Comparison of ENCODE assay signal across 25 mouse cellular contexts in genomic region chr10:42296559-42296958, GRCm38 (mm10). TPM values are rescaled to one million over a fixed set of nuclear protein-coding genes. Genes with fewer than 3 reads are reported as not detected.
DNase-seq lines count a peak whose midpoint lies in the region; ATAC-seq and TF ChIP-seq lines count a peak whose summit lies in the region.
"Had no signal": no experiment of that assay in that cellular context is flagged by ENCODE, and none has a peak within 500 bp of the region (broad histone marks: within the 10 kb centered on the region; RNA-seq: fewer than 3 reads in every experiment).

No protein-coding gene starts in this region.

- H3K9ac ChIP-seq in heart, postnatal 0 days (replicated peaks; ENCODE audit: low read depth, low read length) = no peak overlapping the region
- no peak overlapping the region for H3K9ac ChIP-seq in heart, embryonic 11.5 days (ENCODE audit: low read depth, low read length)
- H3K9ac ChIP-seq in liver, embryonic 16.5 days (ENCODE audit: low read depth, low read length) = no peak overlapping the region
- H3K9ac ChIP-seq in midbrain, embryonic 14.5 days (replicated peaks; ENCODE audit: low read length) = no peak overlapping the region
- H3K9ac ChIP-seq: forebrain, embryonic 15.5 days; limb, embryonic 15.5 days had no signal

- WGBS in heart, postnatal 0 days = 55% methylated on average over 4 of the region's 4 CpGs
- 52% methylated on average over 4 of the region's 4 CpGs for WGBS in heart, embryonic 11.5 days (ENCODE audit: insufficient replicate concordance)
- 34% methylated on average over 4 of the region's 4 CpGs for WGBS in liver, embryonic 16.5 days (ENCODE audit: insufficient replicate concordance)
- WGBS in midbrain, embryonic 14.5 days = 52% methylated on average over 4 of the region's 4 CpGs

- no peak overlapping the region for H3K4me2 ChIP-seq in heart, postnatal 0 days (ENCODE audit: low read depth, low read length)
- H3K4me2 ChIP-seq in heart, embryonic 11.5 days = no peak overlapping the region
- H3K4me2 ChIP-seq in liver, embryonic 16.5 days (ENCODE audit: low read depth, low read length) = peak overlapping the region; percentile 1; the same call in 1 of the 2 replicates
- H3K4me2 ChIP-seq in midbrain, embryonic 14.5 days (ENCODE audit: low read length) = no peak overlapping the region
- H3K4me2 ChIP-seq: forebrain, embryonic 15.5 days; limb, embryonic 15.5 days; midbrain, embryonic 11.5 days had no signal

- TF ChIP-seq EP300 in heart, postnatal 0 days (IDR thresholded peaks at IDR 0.05; ENCODE audit: low read depth) = no peak

- H3K36me3 ChIP-seq in heart, postnatal 0 days (replicated peaks; ENCODE audit: control insufficient read depth, insufficient read depth, low read length) = no peaks in the 10 kb centered on the region
- no peaks in the 10 kb centered on the region for H3K36me3 ChIP-seq in heart, embryonic 11.5 days (ENCODE audit: control insufficient read depth, insufficient read depth, low read length)
- H3K36me3 ChIP-seq in liver, embryonic 16.5 days (ENCODE audit: control insufficient read depth, insufficient read depth) = no peaks in the 10 kb centered on the region
- H3K36me3 ChIP-seq in midbrain, embryonic 14.5 days (ENCODE audit: control insufficient read depth, insufficient read depth, low read length) = no peaks in the 10 kb centered on the region
- H3K36me3 ChIP-seq: forebrain, embryonic 15.5 days; heart, embryonic 10.5 days; limb, embryonic 15.5 days had no signal

- no peaks in the 10 kb centered on the region for H3K27me3 ChIP-seq in heart, postnatal 0 days (ENCODE audit: control insufficient read depth, insufficient read depth, low read length)
- no peaks in the 10 kb centered on the region for H3K27me3 ChIP-seq in heart, embryonic 11.5 days (ENCODE audit: control insufficient read depth, insufficient read depth, low read length)
- no peaks in the 10 kb centered on the region for H3K27me3 ChIP-seq in liver, embryonic 16.5 days (ENCODE audit: control insufficient read depth, insufficient read depth, low read depth, low read length)
- no peaks in the 10 kb centered on the region for H3K27me3 ChIP-seq in midbrain, embryonic 14.5 days (ENCODE audit: control insufficient read depth, insufficient read depth, low read length)
- H3K27me3 ChIP-seq: forebrain, embryonic 15.5 days; limb, embryonic 15.5 days had no signal

- no peak; the same call in 1 of the 2 replicates for TF ChIP-seq CTCF in heart, postnatal 0 days (IDR thresholded peaks at IDR 0.05; ENCODE audit: low read depth)

- 0 out of 2 replicates have a peak, but pooled peaks cover 3% of the 10 kb centered on the region for H3K4me1 ChIP-seq in heart, postnatal 0 days (ENCODE audit: control insufficient read depth, insufficient read depth)
- peaks cover 4% of the 10 kb centered on the region; the same call in 1 of the 2 replicates for H3K4me1 ChIP-seq in heart, embryonic 11.5 days (ENCODE audit: control insufficient read depth, insufficient read depth, low read length)
- peaks cover 15% of the 10 kb centered on the region for H3K4me1 ChIP-seq in liver, embryonic 16.5 days (ENCODE audit: control insufficient read depth, low read depth, low read length)
- H3K4me1 ChIP-seq in midbrain, embryonic 14.5 days (ENCODE audit: control insufficient read depth, insufficient read depth, low read length) = no peaks in the 10 kb centered on the region
- H3K4me1 ChIP-seq: forebrain, embryonic 15.5 days; limb, embryonic 15.5 days had no signal

- H3K4me3 ChIP-seq in heart, postnatal 0 days (ENCODE audit: low read depth, low read length) = no peak overlapping the region
- H3K4me3 ChIP-seq in heart, embryonic 11.5 days (ENCODE audit: low read depth, low read length) = no peak overlapping the region
- H3K4me3 ChIP-seq in liver, embryonic 16.5 days (ENCODE audit: low read depth, low read length) = no peak overlapping the region
- no peak overlapping the region for H3K4me3 ChIP-seq in midbrain, embryonic 14.5 days (replicated peaks; ENCODE audit: low read depth, low read length)
- H3K4me3 ChIP-seq: forebrain, embryonic 15.5 days; heart, embryonic 10.5 days; limb, embryonic 15.5 days had no signal

- DNase-seq in heart, postnatal 0 days (ENCODE audit: low spot score) = no peak
- DNase-seq in liver = peak; percentile 41
- no peak for DNase-seq in midbrain, embryonic 14.5 days
- no peak for DNase-seq in left cerebral cortex, adult 11 months (ENCODE audit: low spot score)
- no peak for DNase-seq in spleen, adult 12 weeks (ENCODE audit: low spot score)
- DNase-seq: adrenal gland, postnatal 36 days; cerebellum, adult 11 months; cerebellum, postnatal 14 days; gastrocnemius, postnatal 10 days; heart, postnatal 10 days; kidney, postnatal 36 days; left cerebral cortex, postnatal 4 days; right cerebral cortex, postnatal 14 days; spleen, adult 18-20 months; thymus, adult 18-20 months; thymus, postnatal 4 days had no signal

- peak; percentile 20; the same call in 1 of the 2 replicates for ATAC-seq in heart, postnatal 0 days (ENCODE audit: insufficient read depth, low read depth)
- ATAC-seq in heart, embryonic 11.5 days (replicated peaks; ENCODE audit: insufficient number of reproducible peaks, low FRiP score, low TSS enrichment) = no peak
- ATAC-seq in liver, embryonic 16.5 days (ENCODE audit: low read depth) = peak; percentile 79
- no peak for ATAC-seq in midbrain, embryonic 14.5 days (ENCODE audit: low FRiP score, low TSS enrichment)
- ATAC-seq: forebrain, embryonic 15.5 days; intestine, postnatal 0 days; lung, postnatal 0 days had no signal

- H3K27ac ChIP-seq in heart, postnatal 0 days (ENCODE audit: low read depth) = no peak overlapping the region
- no peak overlapping the region for H3K27ac ChIP-seq in heart, embryonic 11.5 days (ENCODE audit: low read depth, low read length)
- no peak overlapping the region for H3K27ac ChIP-seq in liver, embryonic 16.5 days (ENCODE audit: low read length)
- no peak overlapping the region for H3K27ac ChIP-seq in midbrain, embryonic 14.5 days (replicated peaks; ENCODE audit: low read depth, low read length)
- H3K27ac ChIP-seq: forebrain, embryonic 15.5 days; heart, embryonic 10.5 days; limb, embryonic 15.5 days; macrophage had no signal

- H3K9me3 ChIP-seq in heart, postnatal 0 days (replicated peaks; ENCODE audit: control insufficient read depth, low read length) = 0 out of 2 replicates have a peak, but pooled peaks cover 7% of the 10 kb centered on the region
- peaks cover 5% of the 10 kb centered on the region; the same call in 1 of the 2 replicates for H3K9me3 ChIP-seq in heart, embryonic 11.5 days (replicated peaks; ENCODE audit: control insufficient read depth, low read length)
- no peaks in the 10 kb centered on the region for H3K9me3 ChIP-seq in liver, embryonic 16.5 days (replicated peaks; ENCODE audit: control insufficient read depth, low read length)
- peaks cover 4% of the 10 kb centered on the region; the same call in 1 of the 2 replicates for H3K9me3 ChIP-seq in midbrain, embryonic 14.5 days (ENCODE audit: control insufficient read depth, low read length)
- H3K9me3 ChIP-seq: forebrain, embryonic 15.5 days; heart, embryonic 10.5 days; limb, embryonic 15.5 days had no signal

RNA-seq across cellular contexts. Expression of gene Foxo3, which starts 20.0 kb away (rescaled TPM):
- 51.9 and 70.8 TPM in 2 replicates for total RNA-seq in heart, postnatal 0 days (2014; rRNA removed; ENCODE audit: low replicate concordance)
- polyA plus RNA-seq in heart, postnatal 0 days (2015; fragmentation: Nextera tagmentation; extraction: Ambion mirVana) = 5.4 and 6.5 TPM in 2 replicates
- 5.2 and 7.3 TPM in 2 replicates for polyA plus RNA-seq in heart, embryonic 11.5 days (2014; fragmentation: Nextera tagmentation; extraction: Ambion mirVana)
- 12.7 and 13.7 TPM in 2 replicates for polyA plus RNA-seq in liver, embryonic 16.5 days (2015; fragmentation: Nextera tagmentation; extraction: Ambion mirVana)
- polyA plus RNA-seq in midbrain, embryonic 14.5 days (2014; fragmentation: Nextera tagmentation; extraction: Ambion mirVana) = 6.0 and 8.3 TPM in 2 replicates

Comparison
In these comparisons a context has a peak if more than half of its experiments do, and no peak if none do; other contexts are left out.
1. ATAC-seq: peak in heart, postnatal 0 days (single experiment) and liver, embryonic 16.5 days (single experiment); none in heart, embryonic 11.5 days (single experiment) and midbrain, embryonic 14.5 days (single experiment).